Mouse (Mus musculus): ENCODE measurements around the gene Mex3d. TPM values are rescaled to one million over a fixed set of nuclear protein-coding genes. Genes with fewer than 3 reads are reported as not detected.

Gene Mex3d
- total and polyA plus RNA-seq, 3 experiments: 15.6 to 18.8 TPM; not detected in 1

- TF ChIP-seq CHD2 (IDR thresholded peaks at IDR 0.05; ENCODE audit: low read length): no peak
These were observed 54.9 kb downstream of the Mex3d start (continued) for GRCm38 (mm10) chr10:80332525-80332989.

DNA sequence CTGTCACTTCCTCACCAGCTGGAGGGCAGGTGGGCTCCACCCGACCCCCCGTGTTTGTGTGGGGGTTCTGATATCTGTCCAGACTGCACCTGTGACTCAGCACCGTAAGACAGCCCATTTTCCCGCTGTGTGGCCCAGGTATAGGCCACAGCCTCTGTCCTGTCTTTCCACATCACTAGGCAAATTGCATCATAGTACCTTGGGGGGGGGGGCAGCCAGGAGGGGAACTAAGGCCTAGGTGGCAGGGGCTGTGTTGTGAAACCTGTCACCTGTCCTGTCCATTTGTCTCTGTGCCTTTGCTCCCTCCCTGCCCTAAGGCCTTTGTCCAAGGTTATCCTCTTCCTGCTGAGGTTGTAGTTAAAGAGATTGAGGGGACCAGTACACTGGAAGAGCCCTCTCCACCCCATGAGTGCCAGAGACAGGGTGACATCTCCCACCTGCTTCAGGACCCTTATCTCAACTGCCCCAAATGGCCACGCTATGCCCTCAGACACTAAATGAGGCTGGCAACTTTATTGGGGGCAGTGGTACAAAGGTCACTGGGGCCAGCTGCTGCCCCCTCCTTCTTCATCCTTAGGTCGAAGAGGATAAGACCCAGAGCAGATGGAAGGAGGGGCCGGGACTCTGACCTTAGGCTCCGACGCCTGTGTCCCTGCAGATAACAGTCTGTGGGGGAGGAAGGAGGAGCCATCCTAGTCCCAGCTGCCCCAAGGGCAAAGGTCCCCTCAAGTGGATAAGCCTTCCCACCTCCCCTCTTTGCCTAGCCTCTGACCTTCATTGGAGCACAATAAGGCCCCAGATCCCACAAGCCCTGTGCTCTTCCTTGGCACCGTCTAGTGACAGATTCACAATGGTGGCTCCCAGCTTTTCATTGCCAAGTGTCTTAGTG, 55.6 kb downstream of the Mex3d start:
- Histone ChIP-seq H3K36me3 (ENCODE audit: control insufficient read depth in 1 of 2, insufficient read depth in 2 of 2, low read length in 2 of 2) (peaks cover 0 to 22% of the 10 kb centered on the region in 2 experiments; a peak in 3 of 4 replicates), H3K27me3 (ENCODE audit: control insufficient read depth in 1 of 2, insufficient read depth in 2 of 2, low read length in 2 of 2) (no peaks in the 10 kb centered on the region), H3K27ac (ENCODE audit: control insufficient read depth, low read depth, low read length) (peak overlapping the region; percentile 30; the same call in 1 of the 2 replicates), H3K4me1 (ENCODE audit: control insufficient read depth in 1 of 2, insufficient read depth in 2 of 2, low read length in 2 of 2) (peaks cover 14 to 25% of the 10 kb centered on the region in 2 experiments), H3K4me3 (ENCODE audit: control insufficient read depth in 1 of 2, insufficient read depth in 1 of 2, low read depth in 2 of 2, low read length in 2 of 2) (no peak overlapping the region; a peak in 1 of 4 replicates), H3K9me3 (replicated peaks; ENCODE audit: insufficient read depth, low read length) (no peaks in the 10 kb centered on the region), H3K9ac (ENCODE audit: control insufficient read depth, low read depth, low read length, poor library complexity, severe bottlenecking) (peak overlapping the region; percentile 6; the same call in 1 of the 2 replicates), H3K79me2 (ENCODE audit: control insufficient read depth, insufficient read depth, low read length, poor library complexity) (peaks cover 2% of the 10 kb centered on the region; the same call in 1 of the 2 replicates)
- TF ChIP-seq GATA1 (IDR thresholded peaks at IDR 0.05; ENCODE audit: low read depth, low read length) (peak; percentile 20; the same call in 1 of the 2 replicates), TAL1 (IDR thresholded peaks at IDR 0.05; ENCODE audit: low read length) (peak; percentile 75), CHD2 (IDR thresholded peaks at IDR 0.05; ENCODE audit: low read length) (no peak), ETS1 (IDR thresholded peaks at IDR 0.05; ENCODE audit: low read depth, low read length) (peak; percentile 33; the same call in 1 of the 2 replicates), TCF12 (IDR thresholded peaks at IDR 0.05; ENCODE audit: low read depth, low read length) (peak; percentile 52; the same call in 1 of the 2 replicates), ZKSCAN1 (IDR thresholded peaks at IDR 0.05; ENCODE audit: low read depth, low read length) (no peak), UBTF (IDR thresholded peaks at IDR 0.05; ENCODE audit: borderline replicate concordance, insufficient read depth, low read depth, low read length) (no peak), SMC3 (IDR thresholded peaks at IDR 0.05; ENCODE audit: low read depth, low read length) (no peak), RCOR1 (IDR thresholded peaks at IDR 0.05; ENCODE audit: low read depth, low read length) (no peak), TBP (IDR thresholded peaks at IDR 0.05; ENCODE audit: low read depth, low read length) (no peak), ZC3H11A (IDR thresholded peaks at IDR 0.05; ENCODE audit: low read depth, low read length) (no peak), E2F4 (IDR thresholded peaks at IDR 0.05; ENCODE audit: borderline replicate concordance, low read depth, low read length) (no peak), EP300 (IDR thresholded peaks at IDR 0.05; ENCODE audit: low read depth in 1 of 2, low read length in 2 of 2) (peak in 1 of 2 experiments; percentile 44; a peak in 2 of 4 replicates)
- peak; percentile 38 for DNase-seq (ENCODE audit: low read depth, low spot score)

- DNase-seq (ENCODE audit: low read depth, low spot score): peak; percentile 35
- no peaks in the 10 kb centered on the region for H3K27me3 ChIP-seq (ENCODE audit: control insufficient read depth in 1 of 2, insufficient read depth in 2 of 2, low read length in 2 of 2)
- peaks cover 14 to 25% of the 10 kb centered on the region in 2 experiments for H3K4me1 ChIP-seq (ENCODE audit: control insufficient read depth in 1 of 2, insufficient read depth in 2 of 2, low read length in 2 of 2)
- peak overlapping the region; percentile 82 for H3K9ac ChIP-seq (ENCODE audit: control insufficient read depth, low read depth, low read length, poor library complexity, severe bottlenecking)
- peaks cover 0 to 22% of the 10 kb centered on the region in 2 experiments; a peak in 2 of 4 replicates for H3K36me3 ChIP-seq (ENCODE audit: control insufficient read depth in 1 of 2, insufficient read depth in 2 of 2, low read length in 2 of 2)
- no peaks in the 10 kb centered on the region for H3K9me3 ChIP-seq (replicated peaks; ENCODE audit: insufficient read depth, low read length)
- peak overlapping the region; percentile 72 to 96 for H3K4me3 ChIP-seq (ENCODE audit: control insufficient read depth in 1 of 2, insufficient read depth in 1 of 2, low read depth in 2 of 2, low read length in 2 of 2)
- TF ChIP-seq USF1 (IDR thresholded peaks at IDR 0.05; ENCODE audit: low read depth, low read length): peak; percentile 67
- TF ChIP-seq NRF1 (IDR thresholded peaks at IDR 0.05; ENCODE audit: insufficient read depth, low read depth, low read length, poor library complexity, severe bottlenecking): no peak
- no peak overlapping the region; the same call in 1 of the 2 replicates for H3K27ac ChIP-seq (ENCODE audit: control insufficient read depth, low read depth, low read length)
- H3K79me2 ChIP-seq (ENCODE audit: control insufficient read depth, insufficient read depth, low read length, poor library complexity): peaks cover 2% of the 10 kb centered on the region; the same call in 1 of the 2 replicates
These were observed 56.6 kb downstream of the Mex3d start for GRCm38 (mm10) chr10:80330888-80331287.

Other genes starting within 250 kb of the Mex3d start
- gene Atp5d, start 249.0 kb downstream of the Mex3d start, total RNA-seq (2012; rRNA removed): 308 and 324 TPM in 2 replicates
- 100 to 1,000 TPM; 300 to 657 TPM for gene Atp5d, start 249.0 kb downstream of the Mex3d start, polyA plus RNA-seq (2012; ENCODE audit: insufficient read depth in 1 of 2, insufficient read length in 2 of 2, low read depth in 1 of 2, low replicate concordance in 2 of 2, missing spikeins in 1 of 2)
- gene Cbarp, start 246.8 kb downstream of the Mex3d start, total RNA-seq (2012; rRNA removed): 4.8 and 6.8 TPM in 2 replicates
- gene Cbarp, start 246.8 kb downstream of the Mex3d start, polyA plus RNA-seq (2012; ENCODE audit: insufficient read depth in 1 of 2, insufficient read length in 2 of 2, low read depth in 1 of 2, low replicate concordance in 2 of 2, missing spikeins in 1 of 2): 10 to 100 TPM in 1 of 2 experiments, not detected in 1; 19.3 TPM
- gene Midn, start 239.4 kb downstream of the Mex3d start, total RNA-seq (2012; rRNA removed): 8.1 and 8.3 TPM in 2 replicates
- 10 to 100 TPM in 1 of 2 experiments, not detected in 1; 26.7 TPM for gene Midn, start 239.4 kb downstream of the Mex3d start, polyA plus RNA-seq (2012; ENCODE audit: insufficient read depth in 1 of 2, insufficient read length in 2 of 2, low read depth in 1 of 2, low replicate concordance in 2 of 2, missing spikeins in 1 of 2)
- gene Cirbp, start 221.7 kb downstream of the Mex3d start, total RNA-seq (2012; rRNA removed): 21.2 and 27.2 TPM in 2 replicates
- gene Cirbp, start 221.7 kb downstream of the Mex3d start, polyA plus RNA-seq (2012; ENCODE audit: insufficient read depth in 1 of 2, insufficient read length in 2 of 2, low read depth in 1 of 2, low replicate concordance in 2 of 2, missing spikeins in 1 of 2): 10 to 100 TPM in 1 of 2 experiments, not detected in 1; 56.6 TPM
- gene 1600002K03Rik, start 214.7 kb downstream of the Mex3d start, total RNA-seq (2012; rRNA removed): 16.9 and 17.7 TPM in 2 replicates
- gene 1600002K03Rik, start 214.7 kb downstream of the Mex3d start, polyA plus RNA-seq (2012; ENCODE audit: insufficient read depth in 1 of 2, insufficient read length in 2 of 2, low read depth in 1 of 2, low replicate concordance in 2 of 2, missing spikeins in 1 of 2): 10 to 100 TPM in 1 of 2 experiments, not detected in 1; 11.4 TPM
- 0.12 TPM in 1 of 2 replicates, not detected in the other for gene Efna2, start 208.2 kb downstream of the Mex3d start, total RNA-seq (2012; rRNA removed)
- 1 to 10 TPM in 1 of 2 experiments, not detected in 1; 2.8 TPM for gene Efna2, start 208.2 kb downstream of the Mex3d start, polyA plus RNA-seq (2012; ENCODE audit: insufficient read depth in 1 of 2, insufficient read length in 2 of 2, low read depth in 1 of 2, low replicate concordance in 2 of 2, missing spikeins in 1 of 2)
- gene Mum1, start 161.2 kb downstream of the Mex3d start, total RNA-seq (2012; rRNA removed): 34.8 and 35.3 TPM in 2 replicates
- 10 to 100 TPM; 34.0 to 55.2 TPM for gene Mum1, start 161.2 kb downstream of the Mex3d start, polyA plus RNA-seq (2012; ENCODE audit: insufficient read depth in 1 of 2, insufficient read length in 2 of 2, low read depth in 1 of 2, low replicate concordance in 2 of 2, missing spikeins in 1 of 2)
- 341 and 377 TPM in 2 replicates for gene Ndufs7, start 138.5 kb downstream of the Mex3d start, total RNA-seq (2012; rRNA removed)
- 100 to 1,000 TPM in 1 of 2 experiments, not detected in 1; 458 TPM for gene Ndufs7, start 138.5 kb downstream of the Mex3d start, polyA plus RNA-seq (2012; ENCODE audit: insufficient read depth in 1 of 2, insufficient read length in 2 of 2, low read depth in 1 of 2, low replicate concordance in 2 of 2, missing spikeins in 1 of 2)
- gene Gamt, start 126.6 kb downstream of the Mex3d start, total RNA-seq (2012; rRNA removed): 4.1 and 6.0 TPM in 2 replicates
- gene Gamt, start 126.6 kb downstream of the Mex3d start, polyA plus RNA-seq (2012; ENCODE audit: insufficient read depth in 1 of 2, insufficient read length in 2 of 2, low read depth in 1 of 2, low replicate concordance in 2 of 2, missing spikeins in 1 of 2): 1 to 10 TPM in 1 of 2 experiments, not detected in 1; 8.4 TPM
- gene Dazap1, start 126.2 kb downstream of the Mex3d start, total RNA-seq (2012; rRNA removed): 159 and 166 TPM in 2 replicates
- gene Dazap1, start 126.2 kb downstream of the Mex3d start, polyA plus RNA-seq (2012; ENCODE audit: insufficient read depth in 1 of 2, insufficient read length in 2 of 2, low read depth in 1 of 2, low replicate concordance in 2 of 2, missing spikeins in 1 of 2): 100 to 1,000 TPM in 1 of 2 experiments, not detected in 1; 236 TPM
- 3,963 and 4,320 TPM in 2 replicates for gene Rps15, start 95.2 kb downstream of the Mex3d start, total RNA-seq (2012; rRNA removed)
- gene Rps15, start 95.2 kb downstream of the Mex3d start, polyA plus RNA-seq (2012; ENCODE audit: insufficient read depth in 1 of 2, insufficient read length in 2 of 2, low read depth in 1 of 2, low replicate concordance in 2 of 2, missing spikeins in 1 of 2): 1,000 to 10,000 TPM; 1,331 to 3,905 TPM
- gene Apc2, start 91.7 kb downstream of the Mex3d start, total RNA-seq (2012; rRNA removed): 0.39 and 0.58 TPM in 2 replicates
- 1 to 10 TPM in 1 of 2 experiments, not detected in 1; 1.2 TPM for gene Apc2, start 91.7 kb downstream of the Mex3d start, polyA plus RNA-seq (2012; ENCODE audit: insufficient read depth in 1 of 2, insufficient read length in 2 of 2, low read depth in 1 of 2, low replicate concordance in 2 of 2, missing spikeins in 1 of 2)
- gene 2310011J03Rik, start 67.1 kb downstream of the Mex3d start, total RNA-seq (2012; rRNA removed): 68.9 and 81.5 TPM in 2 replicates
- 10 to 100 TPM in 1 of 2 experiments, not detected in 1; 65.7 TPM for gene 2310011J03Rik, start 67.1 kb downstream of the Mex3d start, polyA plus RNA-seq (2012; ENCODE audit: insufficient read depth in 1 of 2, insufficient read length in 2 of 2, low read depth in 1 of 2, low replicate concordance in 2 of 2, missing spikeins in 1 of 2)
- 6.1 and 6.5 TPM in 2 replicates for gene Pcsk4, start 58.2 kb downstream of the Mex3d start, total RNA-seq (2012; rRNA removed)
- gene Pcsk4, start 58.2 kb downstream of the Mex3d start, polyA plus RNA-seq (2012; ENCODE audit: insufficient read depth in 1 of 2, insufficient read length in 2 of 2, low read depth in 1 of 2, low replicate concordance in 2 of 2, missing spikeins in 1 of 2): 10 to 100 TPM in 1 of 2 experiments, not detected in 1; 23.1 TPM
- gene Reep6, start 57.7 kb downstream of the Mex3d start, total RNA-seq (2012; rRNA removed): 3.1 and 3.2 TPM in 2 replicates
- 10 to 100 TPM in 1 of 2 experiments, not detected in 1; 27.9 TPM for gene Reep6, start 57.7 kb downstream of the Mex3d start, polyA plus RNA-seq (2012; ENCODE audit: insufficient read depth in 1 of 2, insufficient read length in 2 of 2, low read depth in 1 of 2, low replicate concordance in 2 of 2, missing spikeins in 1 of 2)
- 2.4 and 3.9 TPM in 2 replicates for gene Adamtsl5, start 39.2 kb downstream of the Mex3d start, total RNA-seq (2012; rRNA removed)
- gene Adamtsl5, start 39.2 kb downstream of the Mex3d start, polyA plus RNA-seq (2012; ENCODE audit: insufficient read depth in 1 of 2, insufficient read length in 2 of 2, low read depth in 1 of 2, low replicate concordance in 2 of 2, missing spikeins in 1 of 2): 10 to 100 TPM in 1 of 2 experiments, not detected in 1; 16.5 TPM
- gene Plk5, start 31.2 kb downstream of the Mex3d start, total RNA-seq (2012; rRNA removed): 0.19 TPM in 1 of 2 replicates, not detected in the other
- gene Plk5, start 31.2 kb downstream of the Mex3d start, polyA plus RNA-seq (2012; ENCODE audit: insufficient read depth in 1 of 2, insufficient read length in 2 of 2, low read depth in 1 of 2, low replicate concordance in 2 of 2, missing spikeins in 1 of 2): under 1 TPM in 1 of 2 experiments, not detected in 1; 0.19 TPM
- gene Mbd3, start 11.9 kb upstream of the Mex3d start, total RNA-seq (2012; rRNA removed): 81.4 and 86.9 TPM in 2 replicates
- 100 to 1,000 TPM in 1 of 2 experiments, not detected in 1; 289 TPM for gene Mbd3, start 11.9 kb upstream of the Mex3d start, polyA plus RNA-seq (2012; ENCODE audit: insufficient read depth in 1 of 2, insufficient read length in 2 of 2, low read depth in 1 of 2, low replicate concordance in 2 of 2, missing spikeins in 1 of 2)
- 879 and 935 TPM in 2 replicates for gene Uqcr11, start 19.2 kb upstream of the Mex3d start, total RNA-seq (2012; rRNA removed)
- gene Uqcr11, start 19.2 kb upstream of the Mex3d start, polyA plus RNA-seq (2012; ENCODE audit: insufficient read depth in 1 of 2, insufficient read length in 2 of 2, low read depth in 1 of 2, low replicate concordance in 2 of 2, missing spikeins in 1 of 2): 100 to 1,000 TPM in 1 of 2 experiments, not detected in 1; 481 TPM
- gene Tcf3, start 46.0 kb upstream of the Mex3d start, total RNA-seq (2012; rRNA removed): 113 and 125 TPM in 2 replicates
- gene Tcf3, start 46.0 kb upstream of the Mex3d start, polyA plus RNA-seq (2012; ENCODE audit: insufficient read depth in 1 of 2, insufficient read length in 2 of 2, low read depth in 1 of 2, low replicate concordance in 2 of 2, missing spikeins in 1 of 2): 100 to 1,000 TPM in 1 of 2 experiments, not detected in 1; 258 TPM
- not detected in 2 replicates for gene Onecut3, start 107.2 kb upstream of the Mex3d start, total RNA-seq (2012; rRNA removed)
- gene Onecut3, start 107.2 kb upstream of the Mex3d start, polyA plus RNA-seq (2012; ENCODE audit: insufficient read depth in 1 of 2, insufficient read length in 2 of 2, low read depth in 1 of 2, low replicate concordance in 2 of 2, missing spikeins in 1 of 2): not detected
- 0.03 TPM in 1 of 2 replicates, not detected in the other for gene Atp8b3, start 151.5 kb upstream of the Mex3d start, total RNA-seq (2012; rRNA removed)
- under 1 TPM in 1 of 2 experiments, not detected in 1; 0.13 TPM for gene Atp8b3, start 151.5 kb upstream of the Mex3d start, polyA plus RNA-seq (2012; ENCODE audit: insufficient read depth in 1 of 2, insufficient read length in 2 of 2, low read depth in 1 of 2, low replicate concordance in 2 of 2, missing spikeins in 1 of 2)
- gene Rexo1, start 173.9 kb upstream of the Mex3d start, total RNA-seq (2012; rRNA removed): 14.3 and 14.7 TPM in 2 replicates
- 10 to 100 TPM in 1 of 2 experiments, not detected in 1; 54.6 TPM for gene Rexo1, start 173.9 kb upstream of the Mex3d start, polyA plus RNA-seq (2012; ENCODE audit: insufficient read depth in 1 of 2, insufficient read length in 2 of 2, low read depth in 1 of 2, low replicate concordance in 2 of 2, missing spikeins in 1 of 2)
- gene Klf16, start 189.7 kb upstream of the Mex3d start, total RNA-seq (2012; rRNA removed): 30.0 and 37.1 TPM in 2 replicates
- 10 to 100 TPM in 1 of 2 experiments, not detected in 1; 51.1 TPM for gene Klf16, start 189.7 kb upstream of the Mex3d start, polyA plus RNA-seq (2012; ENCODE audit: insufficient read depth in 1 of 2, insufficient read length in 2 of 2, low read depth in 1 of 2, low replicate concordance in 2 of 2, missing spikeins in 1 of 2)
- gene Abhd17a, start 202.7 kb upstream of the Mex3d start, total RNA-seq (2012; rRNA removed): 89.6 and 98.5 TPM in 2 replicates
- gene Abhd17a, start 202.7 kb upstream of the Mex3d start, polyA plus RNA-seq (2012; ENCODE audit: insufficient read depth in 1 of 2, insufficient read length in 2 of 2, low read depth in 1 of 2, low replicate concordance in 2 of 2, missing spikeins in 1 of 2): 100 to 1,000 TPM in 1 of 2 experiments, 10 to 100 TPM in 1; 96.2 to 136 TPM
- gene Scamp4, start 215.2 kb upstream of the Mex3d start, total RNA-seq (2012; rRNA removed): 34.2 and 36.5 TPM in 2 replicates
- gene Scamp4, start 215.2 kb upstream of the Mex3d start, polyA plus RNA-seq (2012; ENCODE audit: insufficient read depth in 1 of 2, insufficient read length in 2 of 2, low read depth in 1 of 2, low replicate concordance in 2 of 2, missing spikeins in 1 of 2): 100 to 1,000 TPM in 1 of 2 experiments, not detected in 1; 140 TPM
- 7.2 and 7.7 TPM in 2 replicates for gene Adat3, start 215.2 kb upstream of the Mex3d start, total RNA-seq (2012; rRNA removed)
- gene Adat3, start 215.2 kb upstream of the Mex3d start, polyA plus RNA-seq (2012; ENCODE audit: insufficient read depth in 1 of 2, insufficient read length in 2 of 2, low read depth in 1 of 2, low replicate concordance in 2 of 2, missing spikeins in 1 of 2): 1 to 10 TPM in 1 of 2 experiments, not detected in 1; 7.4 TPM
- 1.4 and 1.8 TPM in 2 replicates for gene Gm49322, start 218.4 kb upstream of the Mex3d start, total RNA-seq (2012; rRNA removed)
- 1 to 10 TPM in 1 of 2 experiments, not detected in 1; 2.1 TPM for gene Gm49322, start 218.4 kb upstream of the Mex3d start, polyA plus RNA-seq (2012; ENCODE audit: insufficient read depth in 1 of 2, insufficient read length in 2 of 2, low read depth in 1 of 2, low replicate concordance in 2 of 2, missing spikeins in 1 of 2)
- 125 and 132 TPM in 2 replicates for gene Csnk1g2, start 235.2 kb upstream of the Mex3d start, total RNA-seq (2012; rRNA removed)
- 100 to 1,000 TPM in 1 of 2 experiments, not detected in 1; 231 TPM for gene Csnk1g2, start 235.2 kb upstream of the Mex3d start, polyA plus RNA-seq (2012; ENCODE audit: insufficient read depth in 1 of 2, insufficient read length in 2 of 2, low read depth in 1 of 2, low replicate concordance in 2 of 2, missing spikeins in 1 of 2)